Mouse (Mus musculus): ENCODE data around the gene Defa26. TPM values are rescaled to one million over a fixed set of nuclear protein-coding genes. Genes with fewer than 3 reads are reported as not detected.
"Not testable (repeated sequence)": the region's sequence is repeated elsewhere in the genome, so short reads cannot be mapped to it uniquely, and the experiment has no call there.

Defa26 gene
- not detected for total RNA-seq (2021)
- long read RNA-seq, experiment 1 = 0 reads
- long read RNA-seq, experiment 2 = 0 reads

DNA sequence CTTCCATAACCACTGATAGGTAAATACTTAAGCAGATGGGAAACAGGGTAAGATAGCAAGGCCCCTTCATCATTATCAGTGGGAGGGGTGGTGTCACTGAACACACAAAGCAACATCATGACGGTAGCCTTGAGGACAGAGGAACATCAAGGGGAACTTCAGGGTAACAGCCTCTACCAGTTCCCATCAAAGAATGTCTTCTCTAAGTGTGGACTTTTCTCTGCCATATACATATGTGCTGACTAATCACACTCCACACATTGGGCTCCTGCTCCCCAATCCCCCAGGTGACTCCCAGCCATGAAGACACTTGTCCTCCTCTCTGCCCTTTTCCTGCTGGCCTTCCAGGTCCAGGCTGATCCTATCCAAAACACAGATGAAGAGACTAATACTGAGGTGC lies at the start of gene Defa26:
Gene Defa26, plus strand, starts transcription at position 301 of the 400 bp plus-strand sequence.
- not testable (repeated sequence) for DNase-seq (ENCODE audit: low spot score in 2 of 2)

DNA sequence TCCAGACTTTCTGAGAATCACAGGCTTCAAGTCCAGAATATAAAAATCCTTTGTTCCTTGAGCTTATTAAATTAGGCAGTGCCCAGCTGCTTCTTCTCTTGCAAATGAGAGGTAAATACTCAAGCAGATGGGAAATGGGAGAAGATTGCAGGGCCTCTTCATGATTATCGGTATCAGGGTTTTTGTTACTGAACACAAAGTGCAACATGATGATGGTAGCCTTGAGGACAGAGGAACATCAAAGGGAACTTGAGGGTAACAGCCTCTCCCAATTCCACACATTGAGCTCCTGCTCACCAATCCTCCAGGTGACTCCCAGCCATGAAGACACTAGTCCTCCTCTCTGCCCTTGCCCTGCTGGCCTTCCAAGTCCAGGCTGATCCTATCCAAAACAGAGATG lies 35.3 kb upstream of the Defa26 start, which contains the start of gene Defa28:
Gene Defa28, plus strand, starts transcription at position 301 of the 400 bp plus-strand sequence.
- DNase-seq (ENCODE audit: low spot score in 2 of 2) = not testable (repeated sequence)

DNA sequence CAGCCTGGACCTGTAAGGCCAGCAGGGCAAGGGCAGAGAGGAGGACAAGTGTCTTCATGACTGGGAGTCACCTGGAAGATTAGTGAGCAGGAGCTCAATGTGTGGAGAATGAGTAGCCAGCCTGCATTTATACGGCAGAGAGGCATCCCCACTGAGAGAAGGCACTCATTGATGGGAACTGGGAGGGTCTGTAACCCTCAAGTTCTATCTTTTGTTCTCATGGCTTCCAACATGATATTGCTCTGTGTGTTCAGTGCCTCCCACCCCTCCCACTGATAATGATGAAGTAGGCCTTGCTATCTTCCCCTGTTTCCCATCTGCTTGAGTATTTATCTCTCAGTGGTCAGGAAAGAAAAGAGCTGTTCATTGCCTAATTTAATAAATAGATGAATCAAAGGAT lies 23.6 kb upstream of the Defa26 start, which contains the start of gene Gm7861:
Gene Gm7861, minus strand, starts transcription at position 101 of the 400 bp plus-strand sequence.
- not testable (repeated sequence) for DNase-seq (ENCODE audit: low spot score in 2 of 2)

DNA sequence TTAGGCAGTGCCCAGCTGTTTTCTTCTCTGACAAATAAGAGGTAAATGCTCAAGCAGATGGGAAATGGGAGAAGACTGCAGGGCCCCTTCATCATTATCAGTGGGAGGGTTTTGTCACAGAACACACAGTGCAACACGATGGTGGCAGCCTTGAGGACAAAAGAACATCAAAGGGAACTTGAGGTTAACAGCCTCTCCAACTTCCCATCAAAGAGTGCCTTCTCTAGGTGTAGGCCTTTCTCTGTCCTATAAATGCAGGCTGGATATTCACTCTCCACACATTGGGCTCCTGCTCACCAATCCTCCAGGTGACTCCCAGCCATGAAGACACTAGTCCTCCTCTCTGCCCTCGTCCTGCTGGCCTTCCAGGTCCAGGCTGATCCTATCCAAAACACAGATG lies 37.5 kb downstream of the Defa26 start, which contains the start of gene Defa17:
Gene Defa17, plus strand, starts transcription at position 301 of the 400 bp plus-strand sequence.
- not testable (repeated sequence) for DNase-seq (ENCODE audit: low spot score in 2 of 2)

DNA sequence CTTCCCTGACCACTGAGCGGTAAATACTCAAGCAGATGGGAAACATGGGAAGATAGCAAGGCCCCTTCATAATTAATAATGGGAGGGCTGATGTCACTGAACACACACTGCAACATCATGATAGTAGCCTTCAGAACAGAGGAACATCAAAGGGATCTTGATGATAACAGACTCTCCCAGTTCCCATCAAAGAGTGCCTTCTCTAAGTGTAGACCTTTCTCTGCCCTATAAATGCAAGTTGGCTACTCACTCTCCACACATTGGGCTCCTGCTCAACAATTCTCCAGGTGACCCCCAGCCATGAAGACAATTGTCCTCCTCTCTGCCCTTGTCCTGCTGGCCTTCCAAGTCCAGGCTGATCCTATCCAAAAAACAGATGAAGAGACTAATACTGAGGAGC lies 47.5 kb downstream of the Defa26 start, which contains the start of gene Defa34:
Gene Defa34, plus strand, starts transcription at position 301 of the 400 bp plus-strand sequence.
- DNase-seq (ENCODE audit: low spot score in 2 of 2) = not testable (repeated sequence)

Other genes starting within 250 kb of the Defa26 start
- not detected for gene Defa2, start 239.7 kb upstream of the Defa26 start, total RNA-seq (2021)
- gene Defa33, start 226.4 kb upstream of the Defa26 start, total RNA-seq (2021) = not detected
- not detected for gene Defa36, start 190.8 kb upstream of the Defa26 start, total RNA-seq (2021)
- not detected for gene Gm7849, start 161.6 kb upstream of the Defa26 start, total RNA-seq (2021)
- not detected for gene Defa20, start 108.9 kb upstream of the Defa26 start, total RNA-seq (2021)
- gene Defa32, start 89.2 kb upstream of the Defa26 start, total RNA-seq (2021) = not detected
- gene Defa37, start 52.8 kb upstream of the Defa26 start, total RNA-seq (2021) = not detected
- gene Defa28, start 35.2 kb upstream of the Defa26 start, total RNA-seq (2021) = not detected
- not detected for gene Gm7861, start 23.7 kb upstream of the Defa26 start, total RNA-seq (2021)
- gene Defa17, start 37.6 kb downstream of the Defa26 start, total RNA-seq (2021) = not detected
- not detected for gene Defa34, start 47.6 kb downstream of the Defa26 start, total RNA-seq (2021)
- not detected for gene AY761184, start 85.5 kb downstream of the Defa26 start, total RNA-seq (2021)
- gene Defa24, start 116.3 kb downstream of the Defa26 start, total RNA-seq (2021) = not detected
- gene Defb50, start 205.4 kb downstream of the Defa26 start, total RNA-seq (2021) = not detected
- not detected for gene Defb2, start 221.7 kb downstream of the Defa26 start, total RNA-seq (2021)
- gene Defb10, start 240.7 kb downstream of the Defa26 start, total RNA-seq (2021) = not detected